Mouse (Mus musculus) heart, embryonic 10.5 days (tissue): Measurements from ENCODE around the gene Cyb5r3. TPM values are rescaled to one million over a fixed set of nuclear protein-coding genes. Genes with fewer than 3 reads are reported as not detected.

Experiments used
- DNase-seq: peaks from one replicate; pipeline ENCODE4 v3.0.0-alpha.2; 2017; ENCODE audit warnings: low spot score
- H3K27ac ChIP-seq: fragments of 300-500 bp; sonication (generic); 2 replicates; pipeline ENCODE4 v1.5.1; 2016; ENCODE audit warnings: mild to moderate bottlenecking
- H3K27me3 ChIP-seq: fragments of 300-500 bp; sonication (generic); 2 replicates; pipeline ENCODE4 v1.6.1; 2016; ENCODE audit warnings: mild to moderate bottlenecking; ENCODE audit not compliant: poor library complexity, insufficient read depth, severe bottlenecking
- H3K36me3 ChIP-seq: fragments of 300-500 bp; sonication (generic); 2 replicates; pipeline ENCODE4 v1.6.1; 2016; ENCODE audit warnings: mild to moderate bottlenecking, moderate library complexity
- H3K4me1 ChIP-seq: fragments of 300-500 bp; sonication (generic); 2 replicates; pipeline ENCODE4 v1.6.1; 2016; ENCODE audit warnings: mild to moderate bottlenecking
- H3K4me3 ChIP-seq: fragments of 300-500 bp; sonication (generic); 2 replicates; pipeline ENCODE4 v1.5.1; 2016; ENCODE audit warnings: mild to moderate bottlenecking, moderate library complexity
- H3K9me3 ChIP-seq: fragments of 300-500 bp; sonication (generic); 2 replicates; pipeline ENCODE4 v1.6.1; 2016; ENCODE audit warnings: mild to moderate bottlenecking, moderate library complexity
- WGBS: fragments of 180-500 bp; shearing (Covaris S2); methylation state at CpG from one replicate; pipeline ENCODE4 v1.1.7; 2016; 5-methylcytosine and 5-hydroxymethylcytosine counted together
- polyA plus RNA-seq: library from polyadenylated mRNA; unstranded; fragments of >200 nt; fragmentation: Nextera tagmentation; extraction: Ambion mirVana; gene quantifications from 2 replicates; pipeline ENCODE4 v1.2.1, GENCODE M21; 2016

The Cyb5r3 gene
- polyA plus RNA-seq, 1 experiment from 2014 or later: 178 TPM

GRCm38 (mm10) chr15:83155672-83156419 lies 16.5 kb downstream of the Cyb5r3 start:
- peaks cover 4% of the 10 kb centered on the region; the same call in 1 of the 2 replicates for H3K4me1 ChIP-seq
- 85% methylated on average over 6 of the region's 6 CpGs for WGBS
- no peaks in the 10 kb centered on the region for H3K9me3 ChIP-seq
- no peak for DNase-seq
- no peak overlapping the region for H3K27ac ChIP-seq
- H3K4me3 ChIP-seq: no peak overlapping the region
- peaks cover 67% of the 10 kb centered on the region for H3K36me3 ChIP-seq
- H3K27me3 ChIP-seq: no peaks in the 10 kb centered on the region

- H3K4me1 ChIP-seq: peaks cover 4% of the 10 kb centered on the region; the same call in 1 of the 2 replicates
- no peaks in the 10 kb centered on the region for H3K9me3 ChIP-seq
- no peak overlapping the region for H3K4me3 ChIP-seq
- DNase-seq: no peak
- H3K36me3 ChIP-seq: peaks cover 52% of the 10 kb centered on the region
- WGBS: 92% methylated on average over 7 of the region's 7 CpGs
- no peaks in the 10 kb centered on the region for H3K27me3 ChIP-seq
- H3K27ac ChIP-seq: no peak overlapping the region
Observed at GRCm38 (mm10) chr15:83154309-83154708, 18.1 kb downstream of the Cyb5r3 start.

- Histone ChIP-seq H3K27ac (no peak overlapping the region), H3K4me1 (peaks cover 7% of the 10 kb centered on the region; the same call in 1 of the 2 replicates), H3K36me3 (peaks cover 39% of the 10 kb centered on the region), H3K9me3 (no peaks in the 10 kb centered on the region), H3K4me3 (no peak overlapping the region), H3K27me3 (no peaks in the 10 kb centered on the region)
- DNase-seq: no peak
- WGBS: 89% methylated on average over 4 of the region's 4 CpGs
Observed at GRCm38 (mm10) chr15:83150694-83151093, 21.7 kb downstream of the Cyb5r3 start.

- 22% methylated on average over 3 of the region's 3 CpGs for WGBS
- peaks cover 7% of the 10 kb centered on the region; the same call in 1 of the 2 replicates for H3K4me1 ChIP-seq
- peaks cover 42% of the 10 kb centered on the region for H3K36me3 ChIP-seq
- H3K9me3 ChIP-seq: no peaks in the 10 kb centered on the region
- peak overlapping the region; percentile 98 for H3K27ac ChIP-seq
- H3K27me3 ChIP-seq: no peaks in the 10 kb centered on the region
- H3K4me3 ChIP-seq: peak overlapping the region; percentile 94
- DNase-seq: no peak
Observed at GRCm38 (mm10) chr15:83150073-83150442, 22.3 kb downstream of the Cyb5r3 start.

- Histone ChIP-seq H3K36me3 (peaks cover 44% of the 10 kb centered on the region), H3K4me1 (peaks cover 12% of the 10 kb centered on the region; the same call in 1 of the 2 replicates), H3K4me3 (peak within 1 kb of the TSS; percentile 94), H3K9me3 (no peaks in the 10 kb centered on the region), H3K27me3 (no peaks in the 10 kb centered on the region), H3K27ac (peak within 1 kb of the TSS; percentile 98)
- under 1% methylated on average over 56 of the region's 56 CpGs for WGBS
- peak; percentile 97 for DNase-seq
Observed at GRCm38 (mm10) chr15:83149196-83150072, 23.0 kb downstream of the Cyb5r3 start, which contains the start of gene Poldip3. Gene Poldip3, minus strand, starts transcription at chr15:83149384.

- no peak for DNase-seq
- H3K4me3 ChIP-seq: peak overlapping the region; percentile 94
Observed at GRCm38 (mm10) chr15:83148801-83149195, 23.6 kb downstream of the Cyb5r3 start.

GRCm38 (mm10) chr15:83148395-83148794 lies 24.0 kb downstream of the Cyb5r3 start:
- DNase-seq: no peak
- peak overlapping the region; percentile 98 for H3K27ac ChIP-seq
- H3K9me3 ChIP-seq: no peaks in the 10 kb centered on the region
- WGBS: 4% methylated on average over 21 of the region's 21 CpGs
- H3K27me3 ChIP-seq: no peaks in the 10 kb centered on the region
- H3K4me3 ChIP-seq: peak overlapping the region; percentile 94
- peaks cover 16% of the 10 kb centered on the region; the same call in 1 of the 2 replicates for H3K4me1 ChIP-seq
- peaks cover 34% of the 10 kb centered on the region for H3K36me3 ChIP-seq

More at GRCm38 (mm10) chr15:83148801-83149195, 23.6 kb downstream of the Cyb5r3 start:
- Histone ChIP-seq H3K27ac (peak overlapping the region; percentile 98), H3K9me3 (no peaks in the 10 kb centered on the region), H3K36me3 (peaks cover 38% of the 10 kb centered on the region), H3K4me1 (peaks cover 14% of the 10 kb centered on the region; the same call in 1 of the 2 replicates), H3K27me3 (no peaks in the 10 kb centered on the region)
- WGBS: under 1% methylated on average over 39 of the region's 41 CpGs

GRCm38 (mm10) chr15:83145541-83145940 lies 26.9 kb downstream of the Cyb5r3 start:
- peaks cover 21% of the 10 kb centered on the region; the same call in 1 of the 2 replicates for H3K4me1 ChIP-seq
- no peak overlapping the region for H3K4me3 ChIP-seq
- H3K27ac ChIP-seq: no peak overlapping the region
- 88% methylated on average over 6 of the region's 6 CpGs for WGBS
- H3K9me3 ChIP-seq: no peaks in the 10 kb centered on the region
- no peak for DNase-seq
- no peaks in the 10 kb centered on the region for H3K27me3 ChIP-seq
- H3K36me3 ChIP-seq: peaks cover 28% of the 10 kb centered on the region

GRCm38 (mm10) chr15:83142861-83143260 lies 29.5 kb downstream of the Cyb5r3 start:
- H3K9me3 ChIP-seq: no peaks in the 10 kb centered on the region
- no peak overlapping the region for H3K27ac ChIP-seq
- H3K4me1 ChIP-seq: peaks cover 20% of the 10 kb centered on the region; the same call in 1 of the 2 replicates
- DNase-seq: no peak
- peaks cover 37% of the 10 kb centered on the region for H3K36me3 ChIP-seq
- WGBS: 61% methylated on average over 5 of the region's 5 CpGs
- H3K27me3 ChIP-seq: no peaks in the 10 kb centered on the region
- H3K4me3 ChIP-seq: no peak overlapping the region

- Histone ChIP-seq H3K4me1 (peaks cover 3% of the 10 kb centered on the region; the same call in 1 of the 2 replicates), H3K9me3 (no peaks in the 10 kb centered on the region), H3K27ac (no peak overlapping the region), H3K4me3 (no peak overlapping the region), H3K36me3 (peaks cover 81% of the 10 kb centered on the region), H3K27me3 (no peaks in the 10 kb centered on the region)
- no peak for DNase-seq
- WGBS: 74% methylated on average over 2 of the region's 2 CpGs
Observed at GRCm38 (mm10) chr15:83135654-83136053, 36.7 kb downstream of the Cyb5r3 start.

GRCm38 (mm10) chr15:83134671-83135070 lies 37.7 kb downstream of the Cyb5r3 start:
- no peak for DNase-seq
- WGBS: 91% methylated on average over 6 of the region's 6 CpGs

GRCm38 (mm10) chr15:83129530-83130231 lies 42.7 kb downstream of the Cyb5r3 start:
- Histone ChIP-seq H3K36me3 (peaks cover 97% of the 10 kb centered on the region), H3K27ac (no peak overlapping the region), H3K4me3 (no peak overlapping the region), H3K27me3 (no peaks in the 10 kb centered on the region), H3K9me3 (no peaks in the 10 kb centered on the region), H3K4me1 (no peaks in the 10 kb centered on the region)
- 90% methylated on average over 7 of the region's 7 CpGs for WGBS
- no peak for DNase-seq

More at GRCm38 (mm10) chr15:83134671-83135070, 37.7 kb downstream of the Cyb5r3 start:
- peaks cover 91% of the 10 kb centered on the region for H3K36me3 ChIP-seq
- H3K4me3 ChIP-seq: no peak overlapping the region
- H3K27me3 ChIP-seq: no peaks in the 10 kb centered on the region
- H3K4me1 ChIP-seq: no peaks in the 10 kb centered on the region
- H3K27ac ChIP-seq: no peak overlapping the region
- no peaks in the 10 kb centered on the region for H3K9me3 ChIP-seq
